Mouse (Mus musculus) thymus, adult 2 months (tissue): ENCODE results near the gene Fbxl12. TPM values are rescaled to one million over a fixed set of nuclear protein-coding genes. Genes with fewer than 3 reads are reported as not detected.
"Not testable (repeated sequence)": the region's sequence is repeated elsewhere in the genome, so short reads cannot be mapped to it uniquely, and the experiment has no call there.

Experiments used
- DNase-seq: peaks from one replicate; pipeline ENCODE4 v3.0.0; 2021
- H3K27ac ChIP-seq: fragments of 200-500 bp; 2 replicates; pipeline ENCODE4 v1.5.1; 2012; ENCODE audit warnings: low read length, control low read depth; ENCODE audit not compliant: control insufficient read depth, insufficient read depth
- H3K27me3 ChIP-seq: fragments of 200-500 bp; 2 replicates; pipeline ENCODE4 v1.6.1; 2012; ENCODE audit warnings: mild to moderate bottlenecking, low read length, moderate library complexity, mixed read lengths; ENCODE audit not compliant: control insufficient read depth, insufficient read depth
- H3K36me3 ChIP-seq: fragments of 200-500 bp; 2 replicates; pipeline ENCODE4 v1.6.1; 2012; ENCODE audit warnings: mild to moderate bottlenecking, low read length, moderate library complexity; ENCODE audit not compliant: control insufficient read depth, insufficient read depth
- H3K4me1 ChIP-seq: fragments of 200-500 bp; replicated peaks from 2 replicates; pipeline ENCODE4 v1.6.1; 2012; ENCODE audit warnings: low read length; ENCODE audit not compliant: control insufficient read depth, insufficient read depth
- H3K4me3 ChIP-seq: fragments of 200-500 bp; 2 replicates; pipeline ENCODE4 v1.5.1; 2012; ENCODE audit warnings: mild to moderate bottlenecking, low read length, control low read depth, moderate library complexity; ENCODE audit not compliant: control insufficient read depth, insufficient read depth
- CTCF ChIP-seq: fragments of 200-500 bp; IDR thresholded peaks from 2 replicates; pipeline ENCODE4 v1.5.1; 2012; ENCODE audit warnings: mild to moderate bottlenecking, control low read depth, low read length, moderate library complexity, borderline replicate concordance; ENCODE audit not compliant: control insufficient read depth, poor library complexity, insufficient read depth; ENCODE audit errors: extremely low read depth
- POLR2A ChIP-seq: fragments of 200-500 bp; IDR thresholded peaks from 2 replicates; pipeline ENCODE4 v1.6.1; 2012; ENCODE audit warnings: mild to moderate bottlenecking, low read length, control low read depth, moderate library complexity; ENCODE audit not compliant: control insufficient read depth, poor library complexity, insufficient read depth; ENCODE audit errors: extremely low read depth
- whole genome bisulfite sequencing: fragments of 180-500 bp; shearing (Covaris S2); methylation state at CpG from one replicate; pipeline ENCODE4 v1.1.7; 2018; 5-methylcytosine and 5-hydroxymethylcytosine counted together
- polyA plus RNA-seq: library from polyadenylated mRNA; depleted of rRNA; stranded (reverse); fragments of >200 nt; gene quantifications from 2 replicates; pipeline ENCODE4 v1.2.3, GENCODE M21; 2012

Fbxl12 gene
- polyA plus RNA-seq, 1 experiment: 560 TPM

- DNase-seq: peak; percentile 94
- 4% methylated on average over 51 of the region's 51 CpGs for WGBS
- H3K36me3 ChIP-seq: peaks cover 30% of the 10 kb centered on the region
Measured at GRCm38 (mm10) chr9:20642101-20642895, 2.3 kb downstream of the Fbxl12 start, which contains the start of gene Ubl5. Gene Ubl5 (plus strand): TSS chr9:20642878.

GRCm38 (mm10) chr9:20641501-20641900 is 3.1 kb downstream of the Fbxl12 start:
- DNase-seq: peak; percentile 33
- Histone ChIP-seq H3K27me3 (no peaks in the 10 kb centered on the region), H3K36me3 (peaks cover 31% of the 10 kb centered on the region), H3K4me1 (peaks cover 36% of the 10 kb centered on the region), H3K27ac (peak overlapping the region; percentile 70), H3K4me3 (peak overlapping the region; percentile 83)
- 25% methylated on average over 6 of the region's 6 CpGs for WGBS
- TF ChIP-seq POLR2A: no peak
- TF ChIP-seq CTCF: no peak

More at GRCm38 (mm10) chr9:20642101-20642895, 2.3 kb downstream of the Fbxl12 start, which contains the start of gene Ubl5:
- Histone ChIP-seq H3K27me3 (no peaks in the 10 kb centered on the region), H3K4me1 (peaks cover 31% of the 10 kb centered on the region), H3K4me3 (peak within 1 kb of the TSS; percentile 83), H3K27ac (peak within 1 kb of the TSS; percentile 89)
- TF ChIP-seq POLR2A (peak; percentile 76; the same call in 1 of the 2 replicates), CTCF (0 out of 2 replicates have a peak, but pooled peaks have one; percentile 26)

- H3K4me1 ChIP-seq: peaks cover 39% of the 10 kb centered on the region
- H3K36me3 ChIP-seq: peaks cover 25% of the 10 kb centered on the region
Measured at GRCm38 (mm10) chr9:20639486-20639885, 5.1 kb downstream of the Fbxl12 start.

GRCm38 (mm10) chr9:20638552-20638951 is 6.0 kb downstream of the Fbxl12 start:
- peaks cover 42% of the 10 kb centered on the region for H3K4me1 ChIP-seq
- H3K36me3 ChIP-seq: peaks cover 25% of the 10 kb centered on the region
- no peak for TF ChIP-seq CTCF
- no peak for TF ChIP-seq POLR2A
- no peaks in the 10 kb centered on the region for H3K27me3 ChIP-seq
- peak overlapping the region; percentile 96 for H3K27ac ChIP-seq
- H3K4me3 ChIP-seq: peak overlapping the region; percentile 28
- peak; percentile 22 for DNase-seq
- 97% methylated on average over 19 of the region's 19 CpGs for WGBS

More at GRCm38 (mm10) chr9:20639486-20639885, 5.1 kb downstream of the Fbxl12 start:
- TF ChIP-seq POLR2A (no peak), CTCF (no peak)
- peak overlapping the region; percentile 28 for H3K4me3 ChIP-seq
- H3K27me3 ChIP-seq: no peaks in the 10 kb centered on the region
- peak overlapping the region; percentile 96 for H3K27ac ChIP-seq
- 72% methylated on average over 4 of the region's 4 CpGs for WGBS
- peak; percentile 46 for DNase-seq

GRCm38 (mm10) chr9:20636790-20637189 is 7.8 kb downstream of the Fbxl12 start:
- Histone ChIP-seq H3K27ac (peak overlapping the region; percentile 99), H3K4me1 (peaks cover 42% of the 10 kb centered on the region), H3K4me3 (no peak overlapping the region), H3K27me3 (no peaks in the 10 kb centered on the region), H3K36me3 (peaks cover 25% of the 10 kb centered on the region)
- WGBS: 88% methylated on average over 2 of the region's 2 CpGs
- peak; percentile 35 for DNase-seq
- no peak for TF ChIP-seq POLR2A
- TF ChIP-seq CTCF: no peak

GRCm38 (mm10) chr9:20636256-20636655 is 8.3 kb downstream of the Fbxl12 start:
- DNase-seq: peak; percentile 90
- no peak for TF ChIP-seq POLR2A
- TF ChIP-seq CTCF: peak; percentile 59; the same call in 1 of the 2 replicates

GRCm38 (mm10) chr9:20635676-20636075 is 8.9 kb downstream of the Fbxl12 start:
- Histone ChIP-seq H3K27ac (peak overlapping the region; percentile 99), H3K4me1 (peaks cover 42% of the 10 kb centered on the region), H3K4me3 (0 out of 2 replicates have a peak overlapping the region, but pooled peaks have one; percentile 2), H3K36me3 (peaks cover 25% of the 10 kb centered on the region)
- peak; percentile 46 for DNase-seq
- WGBS: 26% methylated on average over 8 of the region's 8 CpGs
- not testable (repeated sequence) for H3K27me3 ChIP-seq

More at GRCm38 (mm10) chr9:20636256-20636655, 8.3 kb downstream of the Fbxl12 start:
- Histone ChIP-seq H3K4me3 (no peak overlapping the region), H3K36me3 (peaks cover 25% of the 10 kb centered on the region), H3K27ac (peak overlapping the region; percentile 99), H3K4me1 (peaks cover 42% of the 10 kb centered on the region), H3K27me3 (no peaks in the 10 kb centered on the region)
- 10% methylated on average over 3 of the region's 3 CpGs for WGBS
